Mouse (Mus musculus) lung, postnatal 0 days (tissue): ENCODE results near the gene Osbp2.

ENCODE experiments used
- CTCF ChIP-seq: IDR thresholded peaks from 2 replicates; pipeline ENCODE4 v1.5.1; 2016; ENCODE audit warnings: antibody characterized with exemption, mild to moderate bottlenecking
- EP300 ChIP-seq: IDR thresholded peaks from 2 replicates; pipeline ENCODE4 v1.6.1; 2016; ENCODE audit warnings: antibody characterized with exemption, mild to moderate bottlenecking, control low read depth

DNA sequence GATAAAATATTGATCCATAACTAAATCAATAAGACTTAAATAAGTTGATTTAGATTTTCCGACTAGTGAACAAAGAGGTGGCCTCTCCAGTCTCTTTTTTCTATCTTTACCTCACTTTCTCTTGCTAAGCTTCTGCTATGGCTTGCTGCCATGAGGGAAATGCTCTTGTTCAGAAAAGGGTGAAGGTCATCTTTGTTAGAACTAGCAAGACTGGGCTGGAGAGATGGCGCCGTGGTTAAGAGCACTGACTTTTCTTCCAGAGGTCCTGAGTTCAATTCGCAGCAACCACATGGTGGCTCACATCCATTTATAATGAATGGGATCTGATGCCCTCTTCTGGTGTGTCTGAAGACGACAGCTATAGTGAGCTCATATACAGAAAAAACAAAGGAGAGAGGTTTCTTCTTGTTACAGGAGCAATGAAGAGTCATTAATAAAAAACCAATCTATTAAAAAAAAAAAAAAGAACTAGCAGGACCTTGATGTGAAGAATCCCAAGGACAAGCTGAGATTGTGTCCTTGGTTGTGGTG, 167.6 kb downstream of the Osbp2 start:
- no peak for TF ChIP-seq CTCF
- no peak for TF ChIP-seq EP300
